Mouse (Mus musculus): ENCODE measurements around the gene Iqcd.

- no peak for TF ChIP-seq GATA1 (IDR thresholded peaks at IDR 0.05; ENCODE audit: borderline replicate concordance, low read length)
- no peak for TF ChIP-seq FLI1 (IDR thresholded peaks at IDR 0.05; ENCODE audit: low read length)
Measured at GRCm38 (mm10) chr5:120603515-120603914, 14.7 kb downstream of the Iqcd start.

Measured in megakaryocyte, embryonic 14.5 days (primary cell).